Mouse (Mus musculus): ENCODE results near the gene Glrx2. TPM values are rescaled to one million over a fixed set of nuclear protein-coding genes. Genes with fewer than 3 reads are reported as not detected.
A peak's percentile ranks its signal among the peaks of the same experiment; 100 is the strongest.
"Not testable (repeated sequence)": the region's sequence is repeated elsewhere in the genome, so short reads cannot be mapped to it uniquely, and the experiment has no call there.

Glrx2 gene
- polyA plus RNA-seq (2014; fragmentation: Nextera tagmentation; extraction: Ambion mirVana), result 69.2 and 71.2 TPM in 2 replicates

GRCm38 (mm10) chr1:143716038-143716437, at the start of gene Glrx2:
Glrx2 (plus strand) TSS chr1:143716338.
- H3K36me3 ChIP-seq (ENCODE audit: control insufficient read depth, insufficient read depth, low read length); H3K27ac ChIP-seq (ENCODE audit: low read depth, low read length); H3K4me3 ChIP-seq (ENCODE audit: low read depth, low read length); H3K27me3 ChIP-seq (ENCODE audit: control insufficient read depth, insufficient read depth, low read length); H3K9ac ChIP-seq (ENCODE audit: low read length); H3K4me1 ChIP-seq (ENCODE audit: control insufficient read depth, insufficient read depth, low read length); DNase-seq (ENCODE audit: low spot score, missing footprints); ATAC-seq (ENCODE audit: low FRiP score); H3K4me2 ChIP-seq; H3K9me3 ChIP-seq (ENCODE audit: control insufficient read depth, low read length): not testable (repeated sequence)
- WGBS, result no CpG with 5 or more reads among the region's 2 CpGs

GRCm38 (mm10) chr1:143675734-143676361, 40.3 kb upstream of the Glrx2 start:
- DNase-seq (ENCODE audit: low spot score, missing footprints), result no peak
- no peak for ATAC-seq (ENCODE audit: low FRiP score)
- no peaks in the 10 kb centered on the region for H3K27me3 ChIP-seq (ENCODE audit: control insufficient read depth, insufficient read depth, low read length)
- no peak overlapping the region for H3K9ac ChIP-seq (ENCODE audit: low read length)
- no peak overlapping the region for H3K4me2 ChIP-seq
- H3K4me3 ChIP-seq (ENCODE audit: low read depth, low read length), result no peak overlapping the region
- no peaks in the 10 kb centered on the region for H3K4me1 ChIP-seq (ENCODE audit: control insufficient read depth, insufficient read depth, low read length)
- no peak overlapping the region for H3K27ac ChIP-seq (ENCODE audit: low read depth, low read length)
- H3K9me3 ChIP-seq (ENCODE audit: control insufficient read depth, low read length), result no peaks in the 10 kb centered on the region
- WGBS, result 97% methylated on average over 4 of the region's 4 CpGs
- H3K36me3 ChIP-seq (ENCODE audit: control insufficient read depth, insufficient read depth, low read length), result peaks cover 5% of the 10 kb centered on the region; the same call in 1 of the 2 replicates

- no peak overlapping the region for H3K9ac ChIP-seq (ENCODE audit: low read length)
- no peaks in the 10 kb centered on the region for H3K9me3 ChIP-seq (ENCODE audit: control insufficient read depth, low read length)
- H3K36me3 ChIP-seq (ENCODE audit: control insufficient read depth, insufficient read depth, low read length), result peaks cover 9% of the 10 kb centered on the region; the same call in 1 of the 2 replicates
- no peaks in the 10 kb centered on the region for H3K27me3 ChIP-seq (ENCODE audit: control insufficient read depth, insufficient read depth, low read length)
- no peak overlapping the region for H3K4me3 ChIP-seq (ENCODE audit: low read depth, low read length)
- H3K27ac ChIP-seq (ENCODE audit: low read depth, low read length), result no peak overlapping the region
- no peak overlapping the region for H3K4me2 ChIP-seq
- no peak for ATAC-seq (ENCODE audit: low FRiP score)
- H3K4me1 ChIP-seq (ENCODE audit: control insufficient read depth, insufficient read depth, low read length), result no peaks in the 10 kb centered on the region
- 96% methylated on average over 5 of the region's 5 CpGs for WGBS
- DNase-seq (ENCODE audit: low spot score, missing footprints), result no peak
Observed at GRCm38 (mm10) chr1:143681108-143681507, 35.0 kb upstream of the Glrx2 start.

GRCm38 (mm10) chr1:143684849-143685248, 31.3 kb upstream of the Glrx2 start:
- Histone ChIP-seq H3K27ac (ENCODE audit: low read depth, low read length) (no peak overlapping the region), H3K9ac (ENCODE audit: low read length) (no peak overlapping the region), H3K4me2 (no peak overlapping the region), H3K36me3 (ENCODE audit: control insufficient read depth, insufficient read depth, low read length) (peaks cover 9% of the 10 kb centered on the region; the same call in 1 of the 2 replicates), H3K9me3 (ENCODE audit: control insufficient read depth, low read length) (no peaks in the 10 kb centered on the region), H3K4me1 (ENCODE audit: control insufficient read depth, insufficient read depth, low read length) (no peaks in the 10 kb centered on the region), H3K4me3 (ENCODE audit: low read depth, low read length) (no peak overlapping the region), H3K27me3 (ENCODE audit: control insufficient read depth, insufficient read depth, low read length) (no peaks in the 10 kb centered on the region)
- ATAC-seq (ENCODE audit: low FRiP score) (no peak), DNase-seq (ENCODE audit: low spot score, missing footprints) (no peak)
- 89% methylated on average over 3 of the region's 3 CpGs for WGBS

DNA sequence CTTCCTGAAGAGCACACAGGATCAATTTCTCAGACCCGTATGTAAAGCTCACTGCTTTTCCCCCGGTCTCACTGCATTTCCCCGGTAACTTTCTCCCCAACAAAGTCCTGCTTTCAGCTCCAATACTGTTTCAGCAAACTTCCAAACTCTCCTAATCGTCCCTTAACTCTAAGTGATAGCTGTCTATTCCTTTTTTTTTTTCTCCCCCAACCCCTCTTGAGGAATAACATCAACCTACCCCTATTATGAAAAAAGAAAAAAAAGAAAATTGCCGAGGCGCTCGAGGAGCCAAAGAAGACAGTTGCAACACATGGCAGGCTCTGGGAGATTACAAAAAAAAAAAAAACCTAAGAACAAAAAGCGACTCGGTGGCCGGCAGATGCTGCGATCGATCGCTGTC, 14.4 kb upstream of the Glrx2 start:
- no peak for ATAC-seq (ENCODE audit: low FRiP score)
- Histone ChIP-seq H3K27me3 (ENCODE audit: control insufficient read depth, insufficient read depth, low read length) (no peaks in the 10 kb centered on the region), H3K4me1 (ENCODE audit: control insufficient read depth, insufficient read depth, low read length) (peaks cover 7% of the 10 kb centered on the region), H3K4me3 (ENCODE audit: low read depth, low read length) (peak overlapping the region; percentile 84), H3K4me2 (peak overlapping the region; percentile 66), H3K9ac (ENCODE audit: low read length) (peak overlapping the region; percentile 92), H3K27ac (ENCODE audit: low read depth, low read length) (peak overlapping the region; percentile 86; the same call in 1 of the 2 replicates), H3K9me3 (ENCODE audit: control insufficient read depth, low read length) (no peaks in the 10 kb centered on the region), H3K36me3 (ENCODE audit: control insufficient read depth, insufficient read depth, low read length) (peaks cover 2% of the 10 kb centered on the region)
- under 1% methylated on average over 13 of the region's 13 CpGs for WGBS
- DNase-seq (ENCODE audit: low spot score, missing footprints), result peak; percentile 87

- H3K4me2 ChIP-seq, result peak overlapping the region; percentile 66
- WGBS, result under 1% methylated on average over 35 of the region's 48 CpGs
- H3K9ac ChIP-seq (ENCODE audit: low read length), result peak overlapping the region; percentile 92
- peak overlapping the region; percentile 84 for H3K4me3 ChIP-seq (ENCODE audit: low read depth, low read length)
- peaks cover 2% of the 10 kb centered on the region for H3K36me3 ChIP-seq (ENCODE audit: control insufficient read depth, insufficient read depth, low read length)
- H3K27ac ChIP-seq (ENCODE audit: low read depth, low read length), result peak overlapping the region; percentile 86
- DNase-seq (ENCODE audit: low spot score, missing footprints), result peak; percentile 97
- H3K27me3 ChIP-seq (ENCODE audit: control insufficient read depth, insufficient read depth, low read length), result no peaks in the 10 kb centered on the region
- peak; percentile 77 for ATAC-seq (ENCODE audit: low FRiP score)
- H3K4me1 ChIP-seq (ENCODE audit: control insufficient read depth, insufficient read depth, low read length), result peaks cover 7% of the 10 kb centered on the region
- H3K9me3 ChIP-seq (ENCODE audit: control insufficient read depth, low read length), result no peaks in the 10 kb centered on the region
Observed at GRCm38 (mm10) chr1:143702141-143702740, 13.9 kb upstream of the Glrx2 start.

DNA sequence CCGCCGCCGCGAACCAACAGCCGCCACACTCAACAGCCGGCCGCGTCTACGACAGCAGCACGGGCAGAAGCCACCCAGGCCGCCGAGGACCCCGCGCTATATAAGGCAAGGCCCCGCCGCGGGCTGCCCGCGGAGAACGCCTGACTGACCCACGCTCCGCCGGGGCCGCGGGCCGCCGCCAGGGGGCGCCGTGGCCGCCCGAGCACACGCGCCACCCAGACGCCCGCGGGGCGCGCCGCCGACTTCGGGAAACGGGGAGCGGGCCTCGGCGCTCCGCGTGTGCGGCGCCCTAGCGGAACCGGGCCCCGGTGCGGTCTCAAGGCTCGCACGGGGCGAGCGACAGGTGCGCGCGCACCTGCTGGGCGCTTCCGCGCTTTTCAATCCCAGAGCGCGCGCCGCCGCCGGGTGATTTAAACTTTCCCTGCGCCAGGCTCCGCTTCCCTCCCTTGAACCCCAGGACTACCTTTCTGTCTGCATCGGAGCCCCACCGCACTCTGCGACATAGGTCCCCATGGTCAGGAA, 13.3 kb upstream of the Glrx2 start, which contains the start of gene Cdc73:
Gene Cdc73 (minus strand): TSS at position 153 of the 522 bp plus-strand sequence.
- H3K4me2 ChIP-seq, result peak within 1 kb of the TSS; percentile 66
- ATAC-seq (ENCODE audit: low FRiP score) (peak; percentile 99), DNase-seq (ENCODE audit: low spot score, missing footprints) (peak; percentile 99)
- peak within 1 kb of the TSS; percentile 92 for H3K9ac ChIP-seq (ENCODE audit: low read length)
- H3K27ac ChIP-seq (ENCODE audit: low read depth, low read length), result peak within 1 kb of the TSS; percentile 86
- H3K4me1 ChIP-seq (ENCODE audit: control insufficient read depth, insufficient read depth, low read length), result peaks cover 7% of the 10 kb centered on the region
- peak within 1 kb of the TSS; percentile 84 for H3K4me3 ChIP-seq (ENCODE audit: low read depth, low read length)
- no peaks in the 10 kb centered on the region for H3K9me3 ChIP-seq (ENCODE audit: control insufficient read depth, low read length)
- H3K36me3 ChIP-seq (ENCODE audit: control insufficient read depth, insufficient read depth, low read length), result peaks cover 2% of the 10 kb centered on the region
- H3K27me3 ChIP-seq (ENCODE audit: control insufficient read depth, insufficient read depth, low read length), result no peaks in the 10 kb centered on the region
- WGBS, result under 1% methylated on average over 50 of the region's 74 CpGs

DNA sequence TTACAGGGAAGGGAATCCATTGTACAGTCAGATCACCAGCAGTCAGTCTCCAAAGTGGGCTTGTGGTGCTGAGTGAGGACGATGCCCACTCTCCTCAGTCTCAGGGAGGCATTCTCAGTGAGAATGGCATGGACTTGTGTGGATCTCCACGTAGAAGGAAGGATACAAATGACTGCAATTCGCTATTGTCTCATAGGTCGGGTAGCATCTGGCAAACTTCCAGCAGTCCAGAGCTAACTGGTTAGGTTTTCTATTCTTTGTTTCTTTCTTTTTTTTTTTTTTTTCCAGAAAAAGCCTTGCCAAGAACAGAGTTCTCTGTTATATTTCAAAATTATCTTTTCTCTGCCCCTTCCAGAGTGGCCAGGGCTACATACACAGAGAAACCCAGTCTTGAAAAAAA, 9.1 kb upstream of the Glrx2 start:
- no peaks in the 10 kb centered on the region for H3K36me3 ChIP-seq (ENCODE audit: control insufficient read depth, insufficient read depth, low read length)
- H3K9me3 ChIP-seq (ENCODE audit: control insufficient read depth, low read length), result no peaks in the 10 kb centered on the region
- DNase-seq (ENCODE audit: low spot score, missing footprints) (no peak), ATAC-seq (ENCODE audit: low FRiP score) (no peak)
- no peak overlapping the region for H3K9ac ChIP-seq (ENCODE audit: low read length)
- H3K27ac ChIP-seq (ENCODE audit: low read depth, low read length), result no peak overlapping the region
- H3K4me3 ChIP-seq (ENCODE audit: low read depth, low read length), result no peak overlapping the region
- no peak overlapping the region for H3K4me2 ChIP-seq
- WGBS, result 78% methylated on average over 4 of the region's 4 CpGs
- no peaks in the 10 kb centered on the region for H3K27me3 ChIP-seq (ENCODE audit: control insufficient read depth, insufficient read depth, low read length)
- no peaks in the 10 kb centered on the region; the same call in 1 of the 2 replicates for H3K4me1 ChIP-seq (ENCODE audit: control insufficient read depth, insufficient read depth, low read length)

DNA sequence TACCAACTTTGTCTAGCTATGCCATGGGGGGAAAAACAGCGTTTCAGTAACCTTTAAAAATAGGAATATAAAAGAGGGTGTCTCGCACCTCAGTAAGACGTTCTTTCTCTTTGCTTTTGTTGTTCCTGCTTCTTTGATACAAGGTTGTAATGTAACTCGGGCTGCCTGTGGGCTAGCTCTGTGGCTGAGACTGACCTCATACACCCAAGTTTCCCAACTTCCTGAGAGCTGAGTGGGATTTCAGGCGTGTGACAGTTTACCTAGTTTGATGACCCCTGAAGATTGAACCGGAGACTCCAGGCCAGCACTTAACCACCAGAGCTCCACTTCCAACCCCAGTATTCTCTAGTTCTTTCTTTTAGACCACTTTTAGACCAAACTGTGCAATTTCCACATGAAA, 7.8 kb upstream of the Glrx2 start:
- ATAC-seq (ENCODE audit: low FRiP score) (no peak), DNase-seq (ENCODE audit: low spot score, missing footprints) (no peak)
- H3K9ac ChIP-seq (ENCODE audit: low read length), result no peak overlapping the region

More for the DNA sequence above, 7.8 kb upstream of the Glrx2 start:
- Histone ChIP-seq H3K4me3 (ENCODE audit: low read depth, low read length) (no peak overlapping the region), H3K27me3 (ENCODE audit: control insufficient read depth, insufficient read depth, low read length) (no peaks in the 10 kb centered on the region), H3K36me3 (ENCODE audit: control insufficient read depth, insufficient read depth, low read length) (no peaks in the 10 kb centered on the region), H3K4me1 (ENCODE audit: control insufficient read depth, insufficient read depth, low read length) (no peaks in the 10 kb centered on the region; the same call in 1 of the 2 replicates), H3K9me3 (ENCODE audit: control insufficient read depth, low read length) (no peaks in the 10 kb centered on the region), H3K4me2 (no peak overlapping the region), H3K27ac (ENCODE audit: low read depth, low read length) (no peak overlapping the region)
- WGBS, result 85% methylated on average over 6 of the region's 6 CpGs

Measured in midbrain, embryonic 11.5 days (tissue).